Mouse (Mus musculus): ENCODE results near the gene Siae. TPM values are rescaled to one million over a fixed set of nuclear protein-coding genes. Genes with fewer than 3 reads are reported as not detected.

The Siae gene
- polyA plus RNA-seq, 1 experiment = not detected

DNA sequence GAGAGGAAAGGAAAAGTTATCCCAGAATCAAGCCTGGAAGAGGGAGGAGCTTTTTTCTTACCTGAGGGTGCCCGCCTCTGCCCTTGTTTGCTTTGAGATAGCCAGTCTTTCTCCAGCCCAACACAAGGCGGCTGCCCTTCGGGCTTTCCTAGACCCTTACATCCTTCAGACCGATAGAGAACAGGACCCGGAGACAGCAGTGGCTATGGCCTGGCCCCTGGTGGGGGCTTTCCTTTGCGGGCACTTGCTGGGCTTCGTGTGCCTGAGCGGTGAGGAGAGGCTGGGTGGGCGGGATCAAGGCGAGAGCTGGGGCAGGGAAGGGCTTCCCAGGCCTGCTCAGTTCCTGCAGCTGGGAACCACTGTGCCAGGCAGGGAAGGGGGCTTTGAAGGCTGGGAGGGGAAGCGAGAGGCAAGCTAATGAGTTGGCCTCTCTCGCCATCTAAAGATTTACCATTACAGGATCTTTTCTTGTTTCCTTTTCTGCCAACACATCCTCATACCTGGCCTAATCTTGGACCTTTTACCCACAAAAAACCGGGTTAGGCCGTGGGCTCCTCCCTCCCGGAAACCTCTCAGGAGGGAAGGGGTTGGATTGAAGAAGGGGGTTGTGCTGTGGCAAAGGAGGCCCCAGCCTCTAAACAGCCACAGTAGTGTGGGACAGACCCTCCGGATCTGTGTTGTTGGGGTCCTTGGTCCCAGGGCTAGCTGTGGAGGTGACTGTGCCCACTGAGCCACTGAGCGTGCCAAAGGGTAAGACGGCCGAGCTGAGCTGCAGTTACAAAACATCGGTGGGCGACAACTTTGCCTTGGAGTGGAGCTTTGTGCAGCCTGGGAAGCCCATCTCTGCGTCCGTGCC, 16.1 kb upstream of the Siae start, which contains the start of gene Vsig2:
Gene Vsig2 (plus strand): TSS at position 86 of the 856 bp plus-strand sequence.
- Histone ChIP-seq H3K27ac (ENCODE audit: insufficient read depth, low read depth, low read length) (no peak within 1 kb of the TSS), H3K4me1 (ENCODE audit: control insufficient read depth, insufficient read depth, low read length) (peaks cover 5% of the 10 kb centered on the region), H3K4me3 (ENCODE audit: insufficient read depth, low read depth, low read length) (no peak within 1 kb of the TSS)
- TF ChIP-seq POLR2A (IDR thresholded peaks at IDR 0.05; ENCODE audit: insufficient read depth, low read depth, low read length) = no peak
- 0 out of 2 replicates have a peak, but pooled peaks have one; percentile 16 for TF ChIP-seq CTCF (IDR thresholded peaks at IDR 0.05; ENCODE audit: insufficient read depth, low read depth, low read length)
- WGBS = 75% methylated on average over 23 of the region's 23 CpGs

DNA sequence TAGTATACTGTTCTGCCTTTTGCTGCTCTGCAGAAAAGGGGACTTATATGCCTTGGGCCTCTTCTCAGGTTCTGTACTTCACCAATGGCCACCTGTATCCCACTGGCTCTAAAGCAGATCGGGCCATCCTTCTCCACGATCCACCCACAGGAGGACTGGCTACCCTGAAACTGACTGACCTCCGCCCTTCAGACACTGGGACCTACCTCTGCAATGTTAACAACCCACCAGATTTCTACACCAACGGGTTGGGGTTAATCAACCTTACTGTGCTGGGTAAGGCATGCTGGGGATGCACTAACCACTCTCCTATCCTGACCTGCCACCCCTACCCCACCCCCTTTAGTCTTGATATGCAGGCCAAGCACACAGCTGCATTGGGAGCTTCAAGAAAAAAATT, 15.3 kb upstream of the Siae start:
- WGBS = 89% methylated on average over 4 of the region's 4 CpGs
- Histone ChIP-seq H3K4me1 (ENCODE audit: control insufficient read depth, insufficient read depth, low read length) (peaks cover 13% of the 10 kb centered on the region), H3K27ac (ENCODE audit: insufficient read depth, low read depth, low read length) (no peak overlapping the region), H3K4me3 (ENCODE audit: insufficient read depth, low read depth, low read length) (no peak overlapping the region)
- TF ChIP-seq POLR2A (IDR thresholded peaks at IDR 0.05; ENCODE audit: insufficient read depth, low read depth, low read length) = no peak
- TF ChIP-seq CTCF (IDR thresholded peaks at IDR 0.05; ENCODE audit: insufficient read depth, low read depth, low read length) = no peak

DNA sequence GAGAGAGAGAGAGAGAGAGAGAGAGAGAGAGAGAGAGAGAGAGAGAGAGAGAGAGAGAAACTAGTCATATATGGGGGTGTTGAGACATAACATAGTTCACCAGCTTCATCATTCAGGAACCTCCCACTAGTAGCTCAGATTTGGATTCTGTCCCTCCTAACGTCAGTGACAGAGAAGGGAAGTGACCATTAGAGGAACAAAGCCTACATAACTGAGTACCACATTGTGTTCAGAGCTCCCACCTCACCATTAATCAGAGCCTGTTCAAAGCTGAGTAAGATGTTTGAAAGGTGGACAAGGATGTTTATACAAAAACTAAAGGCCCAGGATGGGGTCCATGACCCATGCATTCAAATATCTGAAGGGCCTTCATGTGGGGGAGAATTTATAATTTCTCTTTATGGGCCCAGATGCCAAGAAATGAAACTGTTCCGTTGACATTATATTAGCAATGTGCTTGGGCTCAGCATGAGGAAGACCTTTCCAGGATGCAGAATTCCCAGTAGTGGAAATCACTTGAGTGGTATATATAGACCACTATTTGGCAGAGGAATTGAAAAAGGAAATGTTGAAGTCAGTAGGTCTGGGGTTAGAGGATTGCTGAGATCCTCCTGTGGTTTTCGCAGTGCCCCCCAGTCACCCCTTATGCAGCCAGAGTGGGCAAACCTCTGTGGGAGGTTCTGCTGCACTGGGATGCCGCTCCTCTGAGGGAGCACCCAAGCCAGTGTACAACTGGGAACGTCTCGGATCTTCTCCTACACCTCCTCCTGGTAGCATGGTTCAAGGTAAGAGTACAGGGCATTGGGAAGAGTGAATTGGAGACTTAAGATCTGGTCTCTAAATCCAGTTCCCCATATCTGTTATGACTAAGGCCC, 14.6 kb upstream of the Siae start:
- no peak overlapping the region for H3K27ac ChIP-seq (ENCODE audit: insufficient read depth, low read depth, low read length)
- 73% methylated on average over 6 of the region's 6 CpGs for WGBS
- no peak overlapping the region for H3K4me3 ChIP-seq (ENCODE audit: insufficient read depth, low read depth, low read length)
- TF ChIP-seq POLR2A (IDR thresholded peaks at IDR 0.05; ENCODE audit: insufficient read depth, low read depth, low read length) (no peak), CTCF (IDR thresholded peaks at IDR 0.05; ENCODE audit: insufficient read depth, low read depth, low read length) (no peak)
- H3K4me1 ChIP-seq (ENCODE audit: control insufficient read depth, insufficient read depth, low read length) = peaks cover 16% of the 10 kb centered on the region

DNA sequence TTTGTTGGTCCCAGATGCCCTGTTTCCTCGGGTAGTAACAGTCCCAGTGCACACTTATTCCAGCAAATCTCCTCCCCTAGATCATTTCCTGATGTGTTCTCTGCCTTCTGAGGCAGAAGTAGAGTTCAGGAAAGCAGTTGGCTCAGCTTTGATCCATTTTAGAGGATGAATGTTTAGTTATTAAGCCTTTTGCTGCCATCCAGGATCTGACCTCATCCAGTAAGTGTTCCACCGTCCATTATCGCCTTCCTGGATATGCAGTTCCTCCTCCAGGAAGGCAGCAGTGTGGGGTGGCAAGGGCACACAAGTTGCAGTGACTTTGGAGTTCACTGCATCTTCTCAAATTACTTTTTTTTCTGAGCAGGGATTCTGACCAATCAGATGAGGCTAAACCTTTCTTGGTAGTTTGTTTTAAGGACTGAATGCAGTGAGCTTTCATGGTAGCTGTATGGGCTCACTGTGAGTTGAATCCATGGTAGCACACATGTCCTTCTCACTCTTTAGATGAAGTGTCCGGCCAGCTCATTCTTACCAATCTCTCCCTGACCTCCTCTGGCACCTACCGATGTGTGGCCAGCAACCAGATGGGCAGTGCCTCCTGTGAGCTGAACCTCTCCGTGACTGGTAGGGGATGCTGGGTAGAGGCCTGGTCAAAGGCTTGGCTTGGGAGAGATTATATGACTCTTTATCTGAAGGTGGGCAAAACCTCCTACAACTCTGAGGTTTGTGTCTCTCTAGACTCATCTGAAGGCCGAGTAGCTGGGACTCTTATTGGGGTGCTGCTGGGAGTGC, 13.5 kb upstream of the Siae start:
- Histone ChIP-seq H3K4me1 (ENCODE audit: control insufficient read depth, insufficient read depth, low read length) (peaks cover 16% of the 10 kb centered on the region), H3K4me3 (ENCODE audit: insufficient read depth, low read depth, low read length) (no peak overlapping the region), H3K27ac (ENCODE audit: insufficient read depth, low read depth, low read length) (no peak overlapping the region)
- TF ChIP-seq CTCF (IDR thresholded peaks at IDR 0.05; ENCODE audit: insufficient read depth, low read depth, low read length) (no peak), POLR2A (IDR thresholded peaks at IDR 0.05; ENCODE audit: insufficient read depth, low read depth, low read length) (no peak)
- WGBS = 78% methylated on average over 7 of the region's 7 CpGs

GRCm38 (mm10) chr9:37543869-37544440, 11.5 kb upstream of the Siae start:
- Histone ChIP-seq H3K4me3 (ENCODE audit: insufficient read depth, low read depth, low read length) (peak overlapping the region; percentile 27; the same call in 1 of the 2 replicates), H3K4me1 (ENCODE audit: control insufficient read depth, insufficient read depth, low read length) (peaks cover 16% of the 10 kb centered on the region), H3K27ac (ENCODE audit: insufficient read depth, low read depth, low read length) (no peak overlapping the region)
- TF ChIP-seq POLR2A (IDR thresholded peaks at IDR 0.05; ENCODE audit: insufficient read depth, low read depth, low read length) (no peak), CTCF (IDR thresholded peaks at IDR 0.05; ENCODE audit: insufficient read depth, low read depth, low read length) (no peak)
- WGBS = 60% methylated on average over 12 of the region's 12 CpGs

DNA sequence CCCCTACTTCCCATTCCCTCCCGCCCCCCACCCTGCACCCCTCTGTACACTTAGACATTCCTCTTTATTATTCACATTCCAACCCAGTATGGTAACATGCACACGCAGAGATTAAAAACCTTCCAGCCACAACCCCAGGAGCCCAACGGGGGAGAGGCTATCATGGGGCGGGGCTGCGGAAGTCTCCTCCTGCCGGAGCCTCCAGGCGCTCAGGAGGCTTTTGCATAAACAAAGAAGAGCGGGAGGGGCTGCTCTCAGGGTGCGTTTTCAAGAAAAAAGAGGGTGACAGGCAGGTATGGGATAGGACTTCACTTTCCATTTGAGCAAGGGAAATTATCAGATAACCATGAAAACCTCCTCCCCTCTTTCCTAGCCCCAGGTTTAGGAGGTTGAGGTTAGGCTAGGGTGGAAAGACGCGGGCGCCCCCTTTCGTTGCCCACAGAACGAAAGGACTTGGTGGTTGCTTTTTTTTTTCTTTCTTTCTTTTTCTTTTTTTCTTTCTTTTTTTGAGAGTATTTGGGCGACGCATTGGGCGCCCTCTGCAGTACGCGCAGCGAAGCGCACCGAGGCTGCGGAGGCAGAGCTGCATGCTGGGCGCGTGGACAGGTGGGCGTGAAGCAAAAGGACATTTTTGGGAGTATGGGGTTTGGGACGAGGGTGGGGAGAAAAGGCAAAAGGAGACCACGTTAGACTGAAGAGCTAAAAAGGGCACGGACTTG, 10.9 kb upstream of the Siae start:
- H3K4me3 ChIP-seq (ENCODE audit: insufficient read depth, low read depth, low read length) = peak overlapping the region; percentile 27
- TF ChIP-seq CTCF (IDR thresholded peaks at IDR 0.05; ENCODE audit: insufficient read depth, low read depth, low read length) (peak; percentile 73), POLR2A (IDR thresholded peaks at IDR 0.05; ENCODE audit: insufficient read depth, low read depth, low read length) (no peak)
- 3% methylated on average over 29 of the region's 29 CpGs for WGBS

DNA sequence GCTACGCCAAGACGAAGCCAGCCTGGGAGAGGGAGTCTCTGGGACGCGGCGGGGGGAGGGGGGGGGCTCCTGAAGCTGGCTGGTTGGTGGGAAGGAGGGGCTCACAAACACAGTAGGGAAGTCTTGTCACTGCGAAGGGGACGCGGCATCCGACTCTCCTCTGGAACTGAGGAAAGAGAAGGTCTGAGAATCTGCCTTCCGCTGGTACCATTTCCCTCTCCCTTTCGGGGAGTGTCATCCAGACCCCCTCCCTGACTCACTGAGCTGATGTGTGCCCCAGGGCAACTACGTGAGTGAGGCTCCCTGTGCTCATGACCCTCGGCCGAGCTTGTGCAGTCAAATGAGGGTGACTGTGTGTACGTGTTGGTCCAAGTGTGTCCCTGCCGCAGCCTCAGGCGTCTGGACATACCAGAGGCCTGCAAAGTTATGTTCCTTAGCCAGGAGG, 10.3 kb upstream of the Siae start:
- WGBS = 28% methylated on average over 17 of the region's 17 CpGs
- Histone ChIP-seq H3K4me1 (ENCODE audit: control insufficient read depth, insufficient read depth, low read length) (peaks cover 12% of the 10 kb centered on the region), H3K27ac (ENCODE audit: insufficient read depth, low read depth, low read length) (no peak overlapping the region), H3K4me3 (ENCODE audit: insufficient read depth, low read depth, low read length) (peak overlapping the region; percentile 27)
- no peak for TF ChIP-seq POLR2A (IDR thresholded peaks at IDR 0.05; ENCODE audit: insufficient read depth, low read depth, low read length)
- TF ChIP-seq CTCF (IDR thresholded peaks at IDR 0.05; ENCODE audit: insufficient read depth, low read depth, low read length) = no peak

More for the DNA sequence above, 10.9 kb upstream of the Siae start:
- Histone ChIP-seq H3K27ac (ENCODE audit: insufficient read depth, low read depth, low read length) (no peak overlapping the region), H3K4me1 (ENCODE audit: control insufficient read depth, insufficient read depth, low read length) (peaks cover 12% of the 10 kb centered on the region)
